In genomic region chr1:158607201-158607600, GRCm38 (mm10) we compare ENCODE assay signal across 16 mouse cellular contexts.
"Had no signal": no experiment of that assay in that cellular context is flagged by ENCODE, and none has a peak within 500 bp of the region (broad histone marks: within the 10 kb centered on the region; RNA-seq: fewer than 3 reads in every experiment).

No protein-coding gene starts in this region.

- H3K4me1 ChIP-seq: liver, embryonic 15.5 days; megakaryocyte, embryonic 14.5 days; midbrain, embryonic 13.5 days; midbrain, embryonic 15.5 days; neural tube, embryonic 12.5 days; stomach, embryonic 15.5 days had no signal

- H3K4me2 ChIP-seq: liver, embryonic 15.5 days; midbrain, embryonic 11.5 days; midbrain, embryonic 13.5 days; midbrain, embryonic 15.5 days; neural tube, embryonic 12.5 days; stomach, embryonic 15.5 days had no signal

- H3K9me3 ChIP-seq: liver, embryonic 15.5 days; midbrain, embryonic 13.5 days; midbrain, embryonic 15.5 days; neural tube, embryonic 12.5 days; stomach, embryonic 15.5 days had no signal

- H3K9ac ChIP-seq: liver, embryonic 15.5 days; liver, postnatal 0 days; midbrain, embryonic 13.5 days; midbrain, embryonic 15.5 days; neural tube, embryonic 12.5 days; stomach, embryonic 15.5 days had no signal

- H3K27me3 ChIP-seq: liver, embryonic 15.5 days; megakaryocyte, embryonic 14.5 days; midbrain, embryonic 13.5 days; midbrain, embryonic 15.5 days; neural tube, embryonic 12.5 days; stomach, embryonic 15.5 days had no signal

- H3K4me3 ChIP-seq: liver, embryonic 15.5 days; megakaryocyte, embryonic 14.5 days; midbrain, embryonic 13.5 days; midbrain, embryonic 15.5 days; neural tube, embryonic 12.5 days; stomach, embryonic 15.5 days had no signal

- H3K27ac ChIP-seq: liver, embryonic 15.5 days; macrophage; midbrain, embryonic 13.5 days; midbrain, embryonic 15.5 days; neural tube, embryonic 12.5 days; stomach, embryonic 15.5 days had no signal

- H3K36me3 ChIP-seq: liver, embryonic 15.5 days; stomach, embryonic 15.5 days had no signal

- ATAC-seq: liver, postnatal 0 days; midbrain, embryonic 13.5 days; midbrain, embryonic 15.5 days had no signal

- DNase-seq: liver, postnatal 0 days; lung, adult 2 months; lung, postnatal 10 days; lung, postnatal 36 days; right cerebral cortex, postnatal 14 days; thymus, adult 18-20 months; thymus, postnatal 14 days; thymus, postnatal 36 days had no signal
